Mouse (Mus musculus) liver, postnatal 0 days (tissue): Measurements from ENCODE around the gene Cpt1b. TPM values are rescaled to one million over a fixed set of nuclear protein-coding genes. Genes with fewer than 3 reads are reported as not detected.

Experiments
- ATAC-seq: fragments of 200-750 bp; cut with Nextera tagmentation; 2 replicates; pipeline ENCODE4 v1.8.0; 2017; ENCODE audit warnings: mild to moderate bottlenecking, moderate library complexity
- DNase-seq: peaks from one replicate; pipeline ENCODE4 v3.0.0-alpha.2; 2016
- H3K27ac ChIP-seq: fragments of 300-500 bp; sonication (generic); 2 replicates; pipeline ENCODE4 v1.5.1; 2014; ENCODE audit warnings: antibody characterized with exemption, moderate library complexity, mild to moderate bottlenecking, low read depth
- H3K27me3 ChIP-seq: fragments of 300-500 bp; sonication (generic); 2 replicates; pipeline ENCODE4 v1.6.1; 2014; ENCODE audit warnings: low read length, control low read depth, mixed read lengths; ENCODE audit not compliant: insufficient read depth
- H3K36me3 ChIP-seq: fragments of 300-500 bp; sonication (generic); replicated peaks from 2 replicates; pipeline ENCODE4 v1.6.1; 2014; ENCODE audit warnings: mild to moderate bottlenecking, control low read depth, low read length, moderate library complexity, mixed read lengths; ENCODE audit not compliant: insufficient read depth
- H3K4me1 ChIP-seq: fragments of 300-500 bp; sonication (generic); 2 replicates; pipeline ENCODE4 v1.6.1; 2014; ENCODE audit warnings: antibody characterized with exemption, mild to moderate bottlenecking, control low read depth; ENCODE audit not compliant: insufficient read depth
- H3K4me2 ChIP-seq: fragments of 300-500 bp; sonication (generic); 2 replicates; pipeline ENCODE4 v1.6.1; 2014; ENCODE audit warnings: low read depth, mild to moderate bottlenecking, low read length, moderate library complexity, mixed read lengths
- H3K4me3 ChIP-seq: fragments of 300-500 bp; sonication (generic); 2 replicates; pipeline ENCODE4 v1.5.1; 2014; ENCODE audit warnings: low read depth, low read length
- H3K9ac ChIP-seq: fragments of 300-500 bp; sonication (generic); replicated peaks from 2 replicates; pipeline ENCODE4 v1.6.1; 2014; ENCODE audit warnings: mild to moderate bottlenecking, moderate library complexity
- H3K9me3 ChIP-seq: fragments of 300-500 bp; sonication (generic); 2 replicates; pipeline ENCODE4 v1.6.1; 2016; ENCODE audit warnings: mild to moderate bottlenecking, control low read depth, low read length, mixed read lengths
- CTCF ChIP-seq: sonication (generic); IDR thresholded peaks from 2 replicates; pipeline ENCODE4 v1.5.1; 2016; ENCODE audit warnings: antibody characterized with exemption, low read depth
- EP300 ChIP-seq: IDR thresholded peaks from 2 replicates; pipeline ENCODE4 v1.6.1; 2016; ENCODE audit warnings: antibody characterized with exemption, low read depth, mild to moderate bottlenecking
- WGBS: fragments of 180-500 bp; shearing (Covaris S2); extraction: QIAGEN DNeasy Blood & Tissue Kit; methylation state at CpG from one replicate; pipeline ENCODE4 v1.1.7; 2014; ENCODE audit not compliant: insufficient replicate concordance; 5-methylcytosine and 5-hydroxymethylcytosine counted together
- polyA plus RNA-seq: library from polyadenylated mRNA; unstranded; fragments of >200 nt; fragmentation: Nextera tagmentation; extraction: Ambion mirVana; gene quantifications from 2 replicates; pipeline ENCODE4 v1.2.1, GENCODE M21; 2015

Gene Cpt1b
- polyA plus RNA-seq, 1 experiment from 2014 or later = 12.4 TPM

DNA sequence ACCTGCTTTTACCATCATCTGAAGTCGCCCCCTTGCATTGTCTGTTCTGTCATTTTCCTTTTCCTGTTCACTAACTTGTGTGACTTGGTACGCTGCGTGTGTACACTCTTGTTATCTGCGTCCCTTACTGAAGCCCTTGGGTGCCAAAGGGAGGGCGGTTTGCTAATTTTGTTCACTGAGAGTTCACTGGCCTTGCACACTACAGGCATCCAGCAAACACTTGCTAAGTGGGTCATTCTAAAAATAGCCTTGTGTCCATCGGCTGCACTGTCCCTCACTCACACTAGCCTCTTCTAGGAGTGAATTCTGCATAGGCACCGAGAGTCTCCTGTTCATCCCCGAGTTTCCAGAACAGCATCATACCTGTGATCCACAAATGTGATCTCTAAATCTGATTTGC lies 10.4 kb downstream of the Cpt1b start:
- TF ChIP-seq CTCF = no peak
- no peak for TF ChIP-seq EP300
- H3K4me2 ChIP-seq = no peak overlapping the region
- peaks cover 19% of the 10 kb centered on the region for H3K36me3 ChIP-seq
- ATAC-seq (peak; percentile 74), DNase-seq (no peak)
- H3K27me3 ChIP-seq = no peaks in the 10 kb centered on the region
- H3K4me3 ChIP-seq = no peak overlapping the region
- H3K27ac ChIP-seq = no peak overlapping the region
- 74% methylated on average over 8 of the region's 8 CpGs for WGBS
- H3K9me3 ChIP-seq = no peaks in the 10 kb centered on the region
- no peak overlapping the region for H3K9ac ChIP-seq
- H3K4me1 ChIP-seq = peaks cover 5% of the 10 kb centered on the region; the same call in 1 of the 2 replicates

DNA sequence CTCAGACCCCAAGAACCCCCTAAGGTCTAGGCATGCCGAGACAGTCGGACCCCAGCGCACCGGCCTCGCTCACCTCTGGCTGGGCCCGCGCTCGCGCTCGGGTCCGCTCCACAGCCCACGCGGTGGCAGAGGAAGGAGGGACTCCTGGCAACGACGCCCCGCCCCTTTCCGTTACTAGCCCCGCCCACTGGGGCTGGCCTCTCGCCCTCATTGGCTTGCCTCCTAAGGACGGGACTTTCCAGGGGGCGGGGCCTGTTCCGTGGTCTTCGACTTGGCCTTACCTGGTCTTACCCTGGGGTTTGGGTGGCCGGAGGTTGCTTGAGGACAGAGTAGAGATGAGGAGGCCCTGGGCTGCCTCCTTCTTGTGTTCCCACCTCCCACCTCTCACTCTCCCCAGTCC lies 15.5 kb downstream of the Cpt1b start, which contains the start of gene Syce3:
TSS of gene Syce3 (minus strand) at position 386 of the 400 bp plus-strand sequence.
- no peak for DNase-seq
- Histone ChIP-seq H3K4me3 (no peak within 1 kb of the TSS), H3K4me1 (peaks cover under 1% of the 10 kb centered on the region; the same call in 1 of the 2 replicates), H3K36me3 (no peaks in the 10 kb centered on the region), H3K27me3 (no peaks in the 10 kb centered on the region), H3K27ac (no peak within 1 kb of the TSS), H3K9ac (no peak within 1 kb of the TSS), H3K4me2 (no peak within 1 kb of the TSS), H3K9me3 (peaks cover 5% of the 10 kb centered on the region; the same call in 1 of the 2 replicates)
- no peak for TF ChIP-seq CTCF
- TF ChIP-seq EP300 = no peak
- 83% methylated on average over 24 of the region's 24 CpGs for WGBS
- ATAC-seq = no peak

- TF ChIP-seq EP300 (no peak), CTCF (no peak)
- no peak for ATAC-seq
- no peak overlapping the region for H3K4me2 ChIP-seq
Measured at GRCm38 (mm10) chr15:89406691-89407090, 19.0 kb downstream of the Cpt1b start.

DNA sequence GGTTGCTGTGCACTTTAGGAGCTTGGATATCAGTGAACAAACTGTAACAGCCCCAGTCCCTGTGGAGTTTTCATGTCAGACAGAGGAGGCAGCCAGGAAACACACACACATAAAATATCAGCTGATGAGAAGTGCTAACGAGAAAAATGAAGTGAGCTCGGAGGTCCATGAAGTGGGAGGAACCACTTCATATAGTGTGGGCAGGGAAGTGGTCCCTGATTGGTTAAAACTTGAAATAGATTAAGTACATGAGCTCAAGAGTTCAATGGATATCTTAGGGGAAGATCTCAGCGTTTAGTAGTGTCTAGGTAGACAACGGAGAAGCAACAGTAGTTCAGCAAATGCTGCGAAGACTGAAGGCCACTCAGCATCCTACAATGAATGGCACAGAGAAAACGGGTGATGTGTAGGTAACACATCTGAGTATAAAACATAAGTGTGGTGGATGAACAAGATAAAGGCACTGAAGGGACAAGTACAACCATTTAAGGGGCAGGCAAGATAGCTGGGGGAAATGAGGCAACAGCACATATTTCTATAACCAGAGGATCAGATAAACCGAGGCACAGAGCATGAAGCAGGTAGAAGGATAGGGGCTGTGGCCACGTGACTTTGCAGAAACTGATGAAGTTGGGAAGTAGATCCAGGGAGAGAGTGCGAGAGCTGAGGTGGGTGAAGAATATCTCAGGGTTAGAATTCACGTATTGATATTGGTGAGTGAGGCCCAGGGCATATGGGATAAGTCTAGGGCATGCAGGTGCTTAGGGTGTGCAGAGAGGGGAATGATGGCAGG lies 20.6 kb downstream of the Cpt1b start:
- no peak for DNase-seq

More at GRCm38 (mm10) chr15:89406691-89407090, 19.0 kb downstream of the Cpt1b start:
- Histone ChIP-seq H3K4me1 (no peaks in the 10 kb centered on the region), H3K36me3 (no peaks in the 10 kb centered on the region), H3K9ac (no peak overlapping the region), H3K9me3 (peaks cover 5% of the 10 kb centered on the region; the same call in 1 of the 2 replicates), H3K4me3 (no peak overlapping the region), H3K27ac (no peak overlapping the region), H3K27me3 (no peaks in the 10 kb centered on the region)
- no peak for DNase-seq

DNA sequence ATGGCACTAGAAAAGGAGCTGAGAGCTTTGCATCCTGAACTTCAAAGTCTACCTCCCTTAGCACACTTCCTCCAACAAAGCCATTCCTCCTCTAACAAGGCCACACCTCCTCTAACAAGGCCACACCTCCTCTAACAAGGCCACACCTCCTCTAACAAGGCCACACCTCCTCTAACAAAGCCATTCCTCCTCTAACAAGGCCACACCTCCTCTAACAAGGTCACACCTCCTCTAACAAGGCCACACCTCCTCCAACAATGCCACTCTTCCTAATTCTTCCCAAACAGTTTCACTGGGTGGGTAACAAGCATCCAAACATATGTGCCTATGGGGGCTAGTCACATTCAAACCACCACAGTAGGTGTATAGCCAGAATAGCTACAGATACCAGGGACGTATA lies 23.2 kb downstream of the Cpt1b start:
- 78% methylated on average over 1 of the region's 1 CpGs for WGBS
- Histone ChIP-seq H3K27me3 (no peaks in the 10 kb centered on the region), H3K36me3 (no peaks in the 10 kb centered on the region), H3K9me3 (no peaks in the 10 kb centered on the region; the same call in 1 of the 2 replicates), H3K27ac (no peak overlapping the region), H3K4me1 (no peaks in the 10 kb centered on the region; the same call in 1 of the 2 replicates), H3K4me3 (no peak overlapping the region), H3K4me2 (no peak overlapping the region), H3K9ac (no peak overlapping the region)
- no peak for ATAC-seq
- TF ChIP-seq CTCF = no peak
- TF ChIP-seq EP300 = no peak
- no peak for DNase-seq

More for the DNA sequence above, 20.6 kb downstream of the Cpt1b start:
- Histone ChIP-seq H3K36me3 (no peaks in the 10 kb centered on the region), H3K4me1 (no peaks in the 10 kb centered on the region), H3K27ac (no peak overlapping the region), H3K4me3 (no peak overlapping the region), H3K9ac (no peak overlapping the region), H3K27me3 (no peaks in the 10 kb centered on the region), H3K9me3 (peaks cover 5% of the 10 kb centered on the region; the same call in 1 of the 2 replicates), H3K4me2 (no peak overlapping the region)
- TF ChIP-seq CTCF = no peak
- no peak for TF ChIP-seq EP300
- 69% methylated on average over 10 of the region's 10 CpGs for WGBS
- no peak for ATAC-seq

DNA sequence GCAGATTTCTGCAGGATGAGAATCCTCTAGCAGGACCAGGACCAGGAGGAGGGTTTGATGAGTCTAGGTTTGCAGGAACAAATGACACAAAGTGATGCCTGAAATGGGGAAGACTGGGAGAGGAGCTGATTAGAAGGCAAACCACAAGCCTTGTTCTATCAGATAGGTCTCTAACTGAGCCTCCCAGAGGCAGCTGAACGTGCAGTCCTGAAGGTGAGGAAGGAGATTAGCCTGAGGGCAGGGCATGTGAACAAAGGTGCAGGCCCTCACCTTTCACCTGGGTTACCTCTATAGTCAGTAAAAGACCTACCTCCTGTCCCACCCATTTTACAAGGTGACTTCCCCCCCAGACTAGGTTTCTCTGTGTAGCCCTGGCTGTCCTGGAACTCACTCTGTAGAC lies 25.9 kb downstream of the Cpt1b start:
- Histone ChIP-seq H3K36me3 (no peaks in the 10 kb centered on the region), H3K4me2 (no peak overlapping the region), H3K9ac (no peak overlapping the region), H3K4me3 (no peak overlapping the region), H3K27me3 (no peaks in the 10 kb centered on the region), H3K9me3 (no peaks in the 10 kb centered on the region), H3K27ac (no peak overlapping the region), H3K4me1 (no peaks in the 10 kb centered on the region; the same call in 1 of the 2 replicates)
- DNase-seq (no peak), ATAC-seq (no peak)
- 50% methylated on average over 1 of the region's 1 CpGs for WGBS
- TF ChIP-seq CTCF (no peak), EP300 (no peak)
